Mouse (Mus musculus) forebrain, embryonic 16.5 days (tissue): ENCODE measurements around the gene Pdf. TPM values are rescaled to one million over a fixed set of nuclear protein-coding genes. Genes with fewer than 3 reads are reported as not detected.
"Not testable (repeated sequence)": the region's sequence is repeated elsewhere in the genome, so short reads cannot be mapped to it uniquely, and the experiment has no call there.

Source experiments
- ATAC-seq: fragments of 200-750 bp; cut with Nextera tagmentation; 2 replicates; pipeline ENCODE4 v1.8.0; 2017; ENCODE audit warnings: mild to moderate bottlenecking, moderate library complexity
- H3K27ac ChIP-seq: fragments of 300-500 bp; sonication (generic); 2 replicates; pipeline ENCODE4 v1.5.1; 2014; ENCODE audit warnings: low read length, control low read depth
- H3K27me3 ChIP-seq: fragments of 300-500 bp; sonication (generic); replicated peaks from 2 replicates; pipeline ENCODE4 v1.6.1; 2014; ENCODE audit warnings: low read length; ENCODE audit not compliant: control insufficient read depth, insufficient read depth
- H3K36me3 ChIP-seq: fragments of 300-500 bp; sonication (generic); 2 replicates; pipeline ENCODE4 v1.6.1; 2014; ENCODE audit not compliant: control insufficient read depth, insufficient read depth
- H3K4me1 ChIP-seq: fragments of 300-500 bp; sonication (generic); replicated peaks from 2 replicates; pipeline ENCODE4 v1.6.1; 2014; ENCODE audit warnings: low read length; ENCODE audit not compliant: control insufficient read depth, insufficient read depth
- H3K4me2 ChIP-seq: fragments of 300-500 bp; sonication (generic); 2 replicates; pipeline ENCODE4 v1.6.1; 2014; ENCODE audit warnings: mild to moderate bottlenecking, low read length, control low read depth
- H3K4me3 ChIP-seq: fragments of 300-500 bp; sonication (generic); replicated peaks from 2 replicates; pipeline ENCODE4 v1.5.1; 2014; ENCODE audit warnings: mild to moderate bottlenecking, low read length, control low read depth
- H3K9ac ChIP-seq: fragments of 300-500 bp; sonication (generic); replicated peaks from 2 replicates; pipeline ENCODE4 v1.6.1; 2014; ENCODE audit warnings: low read depth, low read length, control low read depth
- H3K9me3 ChIP-seq: fragments of 300-500 bp; sonication (generic); 2 replicates; pipeline ENCODE4 v1.6.1; 2016; ENCODE audit warnings: low read length; ENCODE audit not compliant: control insufficient read depth
- WGBS: fragments of 180-500 bp; shearing (Covaris S2); extraction: QIAGEN DNeasy Blood & Tissue Kit; methylation state at CpG from one replicate; pipeline ENCODE4 v1.1.7; 2014; 5-methylcytosine and 5-hydroxymethylcytosine counted together
- polyA plus RNA-seq: library from polyadenylated mRNA; unstranded; fragments of >200 nt; fragmentation: Nextera tagmentation; extraction: Ambion mirVana; gene quantifications from 2 replicates; pipeline ENCODE4 v1.2.1, GENCODE M21; 2015

The Pdf gene
- polyA plus RNA-seq, 1 experiment from 2014 or later = 37.1 TPM

DNA sequence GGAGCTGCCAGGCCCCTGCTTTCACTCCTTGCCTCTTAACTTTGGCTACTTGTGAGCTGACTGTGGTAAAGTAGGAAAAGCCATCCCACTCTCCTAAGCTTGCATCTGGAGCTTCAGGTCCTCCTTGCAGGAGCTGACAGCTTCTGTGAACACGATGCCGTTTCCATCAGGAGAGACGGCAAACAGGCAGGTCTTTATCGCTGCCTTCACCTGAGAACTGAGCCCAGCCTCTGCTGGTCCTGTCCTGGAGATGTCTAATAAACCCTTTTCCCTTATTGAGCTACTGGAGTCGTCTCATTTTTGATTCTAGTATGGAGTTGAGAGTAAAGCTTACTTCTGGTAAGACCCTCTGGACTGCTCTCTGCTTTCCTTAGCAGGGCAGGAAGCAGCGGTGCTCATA lies 2.9 kb downstream of the Pdf start:
- Histone ChIP-seq H3K4me1 (peaks cover 16% of the 10 kb centered on the region), H3K27ac (no peak overlapping the region), H3K27me3 (no peaks in the 10 kb centered on the region), H3K4me3 (no peak overlapping the region), H3K9me3 (no peaks in the 10 kb centered on the region), H3K36me3 (peaks cover 32% of the 10 kb centered on the region), H3K4me2 (no peak overlapping the region), H3K9ac (no peak overlapping the region)
- WGBS = 92% methylated on average over 6 of the region's 6 CpGs
- ATAC-seq = no peak

GRCm38 (mm10) chr8:107040632-107041031 lies 7.8 kb downstream of the Pdf start:
- no peak overlapping the region for H3K27ac ChIP-seq
- ATAC-seq = no peak
- H3K27me3 ChIP-seq = no peaks in the 10 kb centered on the region
- no peaks in the 10 kb centered on the region for H3K9me3 ChIP-seq
- H3K4me3 ChIP-seq = no peak overlapping the region
- no peak overlapping the region for H3K9ac ChIP-seq
- WGBS = 89% methylated on average over 7 of the region's 7 CpGs
- H3K4me1 ChIP-seq = no peaks in the 10 kb centered on the region
- H3K4me2 ChIP-seq = no peak overlapping the region
- peaks cover 43% of the 10 kb centered on the region for H3K36me3 ChIP-seq

- Histone ChIP-seq H3K27me3 (no peaks in the 10 kb centered on the region), H3K4me3 (no peak overlapping the region), H3K36me3 (peaks cover 21% of the 10 kb centered on the region), H3K4me1 (peaks cover 18% of the 10 kb centered on the region), H3K27ac (no peak overlapping the region), H3K9ac (no peak overlapping the region), H3K9me3 (no peaks in the 10 kb centered on the region), H3K4me2 (no peak overlapping the region)
- ATAC-seq = no peak
- WGBS = 84% methylated on average over 8 of the region's 8 CpGs
Measured at GRCm38 (mm10) chr8:107036626-107037025, 11.8 kb downstream of the Pdf start.

GRCm38 (mm10) chr8:107035641-107036040 lies 12.8 kb downstream of the Pdf start:
- H3K9me3 ChIP-seq = no peaks in the 10 kb centered on the region
- no peak overlapping the region for H3K4me3 ChIP-seq
- no peak for ATAC-seq
- no peaks in the 10 kb centered on the region for H3K27me3 ChIP-seq
- 88% methylated on average over 3 of the region's 3 CpGs for WGBS
- no peak overlapping the region for H3K4me2 ChIP-seq
- H3K9ac ChIP-seq = no peak overlapping the region
- no peak overlapping the region for H3K27ac ChIP-seq
- H3K4me1 ChIP-seq = peaks cover 18% of the 10 kb centered on the region
- peaks cover 15% of the 10 kb centered on the region for H3K36me3 ChIP-seq

- ATAC-seq, H3K9me3 ChIP-seq, H3K9ac ChIP-seq, H3K36me3 ChIP-seq, H3K27ac ChIP-seq, H3K4me2 ChIP-seq, H3K4me3 ChIP-seq, H3K27me3 ChIP-seq: not testable (repeated sequence)
- peaks cover 18% of the 10 kb centered on the region for H3K4me1 ChIP-seq
- 91% methylated on average over 2 of the region's 2 CpGs for WGBS
Measured at GRCm38 (mm10) chr8:107033609-107034008, 14.8 kb downstream of the Pdf start.

- Histone ChIP-seq H3K4me1 (peaks cover 18% of the 10 kb centered on the region), H3K9ac (peak overlapping the region; percentile 85), H3K27ac (peak overlapping the region; percentile 72), H3K9me3 (no peaks in the 10 kb centered on the region), H3K27me3 (no peaks in the 10 kb centered on the region), H3K4me2 (peak overlapping the region; percentile 62), H3K36me3 (peaks cover 2% of the 10 kb centered on the region; the same call in 1 of the 2 replicates), H3K4me3 (peak overlapping the region; percentile 85)
- WGBS = under 1% methylated on average over 40 of the region's 40 CpGs
- no peak; the same call in 1 of the 2 replicates for ATAC-seq
Measured at GRCm38 (mm10) chr8:107031577-107032090, 16.8 kb downstream of the Pdf start.

- Histone ChIP-seq H3K4me1 (peaks cover 18% of the 10 kb centered on the region), H3K4me3 (peak within 1 kb of the TSS; percentile 85), H3K4me2 (peak within 1 kb of the TSS; percentile 62), H3K9me3 (no peaks in the 10 kb centered on the region), H3K27me3 (no peaks in the 10 kb centered on the region), H3K36me3 (no peaks in the 10 kb centered on the region), H3K27ac (peak within 1 kb of the TSS; percentile 72), H3K9ac (peak within 1 kb of the TSS; percentile 85)
- 4% methylated on average over 65 of the region's 66 CpGs for WGBS
- ATAC-seq = peak; percentile 98
Measured at GRCm38 (mm10) chr8:107030650-107031576, 17.5 kb downstream of the Pdf start, which contains the start of gene Vps4a. Gene Vps4a, plus strand, starts transcription at chr8:107031222.

GRCm38 (mm10) chr8:107030058-107030457 lies 18.4 kb downstream of the Pdf start:
- peaks cover 16% of the 10 kb centered on the region for H3K4me1 ChIP-seq
- H3K4me2 ChIP-seq = no peak overlapping the region
- no peak overlapping the region for H3K4me3 ChIP-seq
- WGBS = 72% methylated on average over 5 of the region's 5 CpGs
- H3K9me3 ChIP-seq = no peaks in the 10 kb centered on the region
- H3K9ac ChIP-seq = no peak overlapping the region
- H3K36me3 ChIP-seq = no peaks in the 10 kb centered on the region
- H3K27me3 ChIP-seq = no peaks in the 10 kb centered on the region
- no peak for ATAC-seq
- H3K27ac ChIP-seq = no peak overlapping the region

GRCm38 (mm10) chr8:107029310-107029709 lies 19.1 kb downstream of the Pdf start:
- WGBS = 89% methylated on average over 3 of the region's 3 CpGs
- no peak for ATAC-seq
- no peaks in the 10 kb centered on the region for H3K27me3 ChIP-seq

More at GRCm38 (mm10) chr8:107029310-107029709, 19.1 kb downstream of the Pdf start:
- Histone ChIP-seq H3K4me3 (no peak overlapping the region), H3K9ac (no peak overlapping the region), H3K4me1 (peaks cover 16% of the 10 kb centered on the region), H3K27ac (no peak overlapping the region), H3K36me3 (no peaks in the 10 kb centered on the region), H3K4me2 (no peak overlapping the region), H3K9me3 (no peaks in the 10 kb centered on the region)
